Mouse (Mus musculus): Measurements from ENCODE around the gene Afmid. TPM values are rescaled to one million over a fixed set of nuclear protein-coding genes. Genes with fewer than 3 reads are reported as not detected.

Afmid gene
- polyA plus RNA-seq, 1 experiment from 2014 or later = 8.5 TPM

DNA sequence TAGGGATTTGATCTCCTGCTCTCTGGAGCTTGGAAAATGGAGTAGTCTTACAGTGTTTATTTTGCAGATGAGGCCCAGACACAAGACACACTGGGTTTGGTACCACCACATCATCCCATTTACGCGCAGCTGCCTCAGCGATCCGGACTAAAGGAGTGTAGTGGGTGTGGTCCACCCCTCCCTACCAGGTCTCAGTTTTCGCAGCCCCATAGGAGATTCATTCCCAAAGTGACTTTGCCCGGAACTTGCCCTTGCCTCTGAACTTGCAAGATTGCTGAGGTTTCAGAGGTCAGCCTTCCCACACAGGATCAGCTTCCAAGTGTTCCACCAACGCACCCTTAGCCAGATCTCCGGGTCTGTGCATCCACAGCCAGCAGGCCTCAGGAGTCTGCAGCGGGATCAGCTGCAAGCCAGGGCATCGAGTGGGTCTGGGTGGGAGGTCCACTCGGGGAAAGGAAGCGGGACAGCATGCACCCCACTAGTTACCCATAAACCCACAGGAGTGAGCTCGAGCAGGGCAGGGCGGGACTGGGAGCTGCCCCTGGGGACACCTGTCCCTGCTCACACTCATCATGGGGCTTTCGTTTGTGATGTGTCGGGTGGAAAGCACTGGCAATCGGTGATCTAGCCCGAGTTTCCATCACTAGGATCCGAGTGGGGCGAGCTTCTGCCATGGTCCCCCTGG is 62.6 kb downstream of the Afmid start:
- ATAC-seq = no peak
- H3K27ac ChIP-seq (ENCODE audit: low read depth, low read length) = no peak overlapping the region
- WGBS = 24% methylated on average over 20 of the region's 20 CpGs
- no peak overlapping the region for H3K4me3 ChIP-seq (ENCODE audit: low read length)
- peaks cover 4% of the 10 kb centered on the region for H3K27me3 ChIP-seq (replicated peaks; ENCODE audit: control insufficient read depth, insufficient read depth, low read length)
- H3K4me1 ChIP-seq (ENCODE audit: control insufficient read depth, insufficient read depth, low read depth, low read length) = peaks cover 26% of the 10 kb centered on the region
- H3K9me3 ChIP-seq (ENCODE audit: control insufficient read depth, low read length) = no peaks in the 10 kb centered on the region
- peak overlapping the region; percentile 39 for H3K4me2 ChIP-seq (ENCODE audit: low read length)
- peak overlapping the region; percentile 8 for H3K9ac ChIP-seq (ENCODE audit: low read depth, low read length)
- no peaks in the 10 kb centered on the region for H3K36me3 ChIP-seq (ENCODE audit: control insufficient read depth, insufficient read depth, low read length)

DNA sequence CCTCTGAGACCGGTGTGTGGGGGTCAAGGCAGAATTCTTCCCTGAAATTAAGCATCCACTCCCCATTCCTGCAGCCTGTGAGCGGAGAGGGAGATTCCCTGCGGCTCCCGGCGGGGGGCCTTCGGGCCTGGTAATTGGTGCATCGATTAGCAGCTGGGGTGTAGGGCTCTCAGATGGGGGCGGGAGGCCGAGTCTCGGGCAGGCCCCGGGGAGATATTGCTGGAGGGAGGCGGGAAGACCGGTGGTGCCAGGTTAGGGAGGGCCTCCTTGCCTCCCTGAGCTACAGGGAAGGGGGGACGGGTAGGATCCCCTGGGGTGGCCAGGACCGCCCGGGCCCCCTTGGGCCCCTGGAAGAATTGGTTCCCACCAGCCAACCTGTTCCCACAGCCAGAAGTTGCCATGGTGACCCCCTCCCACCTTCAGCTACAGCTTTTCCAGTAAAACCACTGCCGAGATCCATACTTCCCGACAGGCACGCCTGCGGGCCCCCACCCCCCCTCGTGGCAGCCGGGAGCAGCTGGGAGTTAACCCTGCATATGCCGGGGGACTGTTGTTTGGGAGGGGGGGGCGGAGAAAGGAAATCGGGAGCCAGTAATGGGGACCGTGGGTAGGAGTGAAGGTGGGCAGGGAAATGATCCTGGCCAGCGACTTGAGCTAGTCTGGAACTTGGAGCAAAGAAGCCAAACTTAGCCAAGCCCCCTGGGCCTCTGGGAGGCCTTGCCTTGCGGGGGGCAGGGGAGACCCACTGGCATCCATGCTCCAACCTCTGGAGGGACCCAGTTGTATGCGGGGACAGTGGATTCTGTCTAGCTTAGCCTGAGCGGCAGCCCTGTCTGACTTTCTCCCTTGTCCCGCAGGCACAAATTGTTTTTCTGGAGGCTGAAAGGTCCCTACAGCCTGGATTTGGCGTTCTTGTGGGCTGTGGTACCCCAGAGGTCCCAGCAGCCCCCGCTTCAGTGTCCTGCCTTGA is 63.4 kb downstream of the Afmid start:
- peak overlapping the region; percentile 40 for H3K9ac ChIP-seq (ENCODE audit: low read depth, low read length)
- peak overlapping the region; percentile 4 for H3K4me3 ChIP-seq (ENCODE audit: low read length)
- peak overlapping the region; percentile 39 for H3K4me2 ChIP-seq (ENCODE audit: low read length)
- H3K4me1 ChIP-seq (ENCODE audit: control insufficient read depth, insufficient read depth, low read depth, low read length) = peaks cover 26% of the 10 kb centered on the region
- H3K36me3 ChIP-seq (ENCODE audit: control insufficient read depth, insufficient read depth, low read length) = no peaks in the 10 kb centered on the region
- no peak overlapping the region for H3K27ac ChIP-seq (ENCODE audit: low read depth, low read length)
- no peaks in the 10 kb centered on the region for H3K9me3 ChIP-seq (ENCODE audit: control insufficient read depth, low read length)
- H3K27me3 ChIP-seq (replicated peaks; ENCODE audit: control insufficient read depth, insufficient read depth, low read length) = peaks cover 4% of the 10 kb centered on the region
- 0 out of 2 replicates have a peak, but pooled peaks have one; percentile 32 for ATAC-seq
- 5% methylated on average over 33 of the region's 33 CpGs for WGBS

Other genes with a start within 250 kb of the Afmid start
- gene Tnrc6c, start 171.6 kb upstream of the Afmid start, polyA plus RNA-seq (2015; fragmentation: Nextera tagmentation; extraction: Ambion mirVana) = 18.9 and 21.4 TPM in 2 replicates
- 0.76 and 1.0 TPM in 2 replicates for gene Tmc8, start 43.8 kb upstream of the Afmid start, polyA plus RNA-seq (2015; fragmentation: Nextera tagmentation; extraction: Ambion mirVana)
- 6.4 and 6.6 TPM in 2 replicates for gene Tmc6, start 43.7 kb upstream of the Afmid start, polyA plus RNA-seq (2015; fragmentation: Nextera tagmentation; extraction: Ambion mirVana)
- gene 6030468B19Rik, start 28.3 kb upstream of the Afmid start, polyA plus RNA-seq (2015; fragmentation: Nextera tagmentation; extraction: Ambion mirVana) = not detected in 2 replicates
- gene Gm20708, start 16.3 kb upstream of the Afmid start, polyA plus RNA-seq (2015; fragmentation: Nextera tagmentation; extraction: Ambion mirVana) = 1.1 and 1.8 TPM in 2 replicates
- 17.4 and 20.9 TPM in 2 replicates for gene Syngr2, start 16.3 kb upstream of the Afmid start, polyA plus RNA-seq (2015; fragmentation: Nextera tagmentation; extraction: Ambion mirVana)
- gene Tk1, start 168 bp downstream of the Afmid start, polyA plus RNA-seq (2015; fragmentation: Nextera tagmentation; extraction: Ambion mirVana) = 19.6 and 21.2 TPM in 2 replicates
- gene Birc5, start 23.3 kb downstream of the Afmid start, polyA plus RNA-seq (2015; fragmentation: Nextera tagmentation; extraction: Ambion mirVana) = 37.9 and 42.9 TPM in 2 replicates
- gene Tmem235, start 34.8 kb downstream of the Afmid start, polyA plus RNA-seq (2015; fragmentation: Nextera tagmentation; extraction: Ambion mirVana) = 0.08 TPM in 1 of 2 replicates, not detected in the other
- gene Tha1, start 47.6 kb downstream of the Afmid start, polyA plus RNA-seq (2015; fragmentation: Nextera tagmentation; extraction: Ambion mirVana) = 4.5 and 5.5 TPM in 2 replicates
- gene Socs3, start 144.1 kb downstream of the Afmid start, polyA plus RNA-seq (2015; fragmentation: Nextera tagmentation; extraction: Ambion mirVana) = 7.5 and 8.9 TPM in 2 replicates
- gene Pgs1, start 160.4 kb downstream of the Afmid start, polyA plus RNA-seq (2015; fragmentation: Nextera tagmentation; extraction: Ambion mirVana) = 67.3 and 68.4 TPM in 2 replicates

Measured in hindbrain, embryonic 16.5 days (tissue).